Mouse (Mus musculus): Measurements from ENCODE around the gene Gucy2g. TPM values are rescaled to one million over a fixed set of nuclear protein-coding genes. Genes with fewer than 3 reads are reported as not detected.

Gucy2g gene
- total and polyA plus RNA-seq, 3 experiments = 0.03 TPM; not detected in 2

- no peak for DNase-seq
Measured at GRCm38 (mm10) chr19:55207205-55207604, 33.8 kb downstream of the Gucy2g start.

GRCm38 (mm10) chr19:55206482-55207138 is 34.4 kb downstream of the Gucy2g start:
- DNase-seq = peak; percentile 47

- peak; percentile 65 for DNase-seq
Measured at GRCm38 (mm10) chr19:55198303-55198702, 42.7 kb downstream of the Gucy2g start.

GRCm38 (mm10) chr19:55195574-55195973 is 45.5 kb downstream of the Gucy2g start:
- DNase-seq = peak; percentile 72

GRCm38 (mm10) chr19:55194520-55195170 is 46.4 kb downstream of the Gucy2g start:
- peak; percentile 85 for DNase-seq

GRCm38 (mm10) chr19:55193717-55194394 is 47.2 kb downstream of the Gucy2g start:
- DNase-seq = no peak

GRCm38 (mm10) chr19:55192254-55192945 is 48.6 kb downstream of the Gucy2g start:
- DNase-seq = peak; percentile 72

- no peak for DNase-seq
Measured at GRCm38 (mm10) chr19:55191596-55191995, 49.4 kb downstream of the Gucy2g start.

- no peak for DNase-seq
Measured at GRCm38 (mm10) chr19:55190065-55190464, 51.0 kb downstream of the Gucy2g start.

- no peak for DNase-seq
Measured at GRCm38 (mm10) chr19:55185651-55186050, 55.4 kb downstream of the Gucy2g start.

GRCm38 (mm10) chr19:55185074-55185473 is 56.0 kb downstream of the Gucy2g start:
- DNase-seq = no peak

GRCm38 (mm10) chr19:55184442-55184841 is 56.6 kb downstream of the Gucy2g start:
- DNase-seq = no peak

GRCm38 (mm10) chr19:55180433-55180832 is 60.6 kb downstream of the Gucy2g start, which contains the start of gene Tectb:
Gene Tectb, plus strand, starts transcription at chr19:55180733.
- DNase-seq = no peak

- no peak for DNase-seq
Measured at GRCm38 (mm10) chr19:55177143-55177542, 63.9 kb downstream of the Gucy2g start.

GRCm38 (mm10) chr19:55171585-55171984 is 69.5 kb downstream of the Gucy2g start:
- DNase-seq = no peak

- DNase-seq = no peak
Measured at GRCm38 (mm10) chr19:55170399-55170798, 70.6 kb downstream of the Gucy2g start.

- peak; percentile 73 for DNase-seq
Measured at GRCm38 (mm10) chr19:55169236-55169729, 71.8 kb downstream of the Gucy2g start.

GRCm38 (mm10) chr19:55168360-55168759 is 72.7 kb downstream of the Gucy2g start:
- no peak for DNase-seq

- no peak for DNase-seq
Measured at GRCm38 (mm10) chr19:55167741-55168140, 73.3 kb downstream of the Gucy2g start.

GRCm38 (mm10) chr19:55166741-55167140 is 74.3 kb downstream of the Gucy2g start:
- no peak for DNase-seq

GRCm38 (mm10) chr19:55165954-55166353 is 75.1 kb downstream of the Gucy2g start:
- DNase-seq = no peak

GRCm38 (mm10) chr19:55165183-55165865 is 75.7 kb downstream of the Gucy2g start:
- DNase-seq = peak; percentile 77

Data from adrenal gland, adult 2 months (tissue).